Mouse (Mus musculus) central nervous system, embryonic 14 days (tissue): ENCODE results near the gene Olfr593. TPM values are rescaled to one million over a fixed set of nuclear protein-coding genes. Genes with fewer than 3 reads are reported as not detected.

ENCODE experiments used
- polyA plus RNA-seq: library from polyadenylated mRNA; depleted of rRNA; stranded (reverse); fragments of >200 nt; gene quantifications from 2 replicates; pipeline ENCODE4 v1.2.3, GENCODE M21; 2012; rRNA removed

The Olfr593 gene
- polyA plus RNA-seq: not detected in 2 replicates

DNA sequence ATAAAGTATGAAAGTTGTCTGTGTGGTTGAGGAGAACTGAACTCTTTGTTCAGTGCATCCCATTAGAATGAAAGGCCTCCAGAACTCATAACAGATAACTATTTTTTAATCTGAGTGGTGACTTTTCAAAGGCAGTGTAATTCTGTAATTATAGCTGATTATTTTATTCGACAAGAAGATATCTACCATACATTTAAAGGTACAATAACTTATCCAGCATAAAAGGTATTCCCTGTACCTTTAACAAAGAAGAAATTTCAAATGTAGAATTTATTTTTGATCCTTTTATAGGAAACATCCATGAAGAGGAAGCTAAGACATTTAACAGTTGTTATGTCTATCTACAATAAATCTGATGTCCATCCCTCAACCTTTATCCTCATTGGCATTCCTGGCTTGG, at the start of gene Olfr593:
Gene Olfr593, plus strand, starts transcription at position 301 of the 400 bp plus-strand sequence.

DNA sequence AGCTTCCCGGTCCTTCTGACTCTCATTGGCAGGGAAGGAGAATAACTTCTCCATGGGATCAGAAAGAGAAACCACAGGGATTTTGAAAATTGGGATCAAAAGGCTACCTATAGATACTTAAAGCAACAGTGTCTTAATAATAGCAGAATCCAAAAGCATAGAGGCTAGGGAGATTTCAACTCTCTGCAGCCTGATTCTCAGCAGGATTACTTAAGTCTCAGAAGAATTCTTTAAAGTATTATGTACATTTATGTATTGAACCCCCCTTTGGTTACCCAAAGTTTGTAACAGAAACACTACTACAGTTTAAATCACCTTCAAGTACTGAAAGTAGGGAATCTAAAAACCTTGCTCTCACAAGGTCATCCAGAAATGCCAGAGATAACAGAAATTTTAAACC, 33.4 kb upstream of the Olfr593 start, which contains the start of gene Olfr591:
Gene Olfr591, minus strand, starts transcription at position 101 of the 400 bp plus-strand sequence.

DNA sequence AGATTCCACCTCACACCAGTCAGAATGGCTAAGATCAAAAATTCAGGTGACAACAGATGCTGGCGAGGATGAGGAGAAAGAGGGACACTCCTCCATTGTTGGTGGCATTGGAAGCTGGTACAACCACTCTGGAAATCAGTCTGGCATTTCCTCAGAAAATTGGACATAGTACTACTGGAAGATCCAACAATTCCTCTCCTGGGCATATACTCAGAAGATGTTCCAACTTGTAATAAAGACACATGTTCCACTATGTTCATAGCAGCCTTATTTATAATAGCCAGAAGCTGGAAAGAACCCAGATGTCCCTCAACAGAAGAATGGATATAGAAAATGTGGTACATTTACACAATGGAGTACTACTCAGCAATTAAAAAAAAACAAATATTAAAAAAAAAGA, 27.2 kb upstream of the Olfr593 start, which contains the start of gene Olfr592:
Gene Olfr592, plus strand, starts transcription at position 301 of the 400 bp plus-strand sequence.

DNA sequence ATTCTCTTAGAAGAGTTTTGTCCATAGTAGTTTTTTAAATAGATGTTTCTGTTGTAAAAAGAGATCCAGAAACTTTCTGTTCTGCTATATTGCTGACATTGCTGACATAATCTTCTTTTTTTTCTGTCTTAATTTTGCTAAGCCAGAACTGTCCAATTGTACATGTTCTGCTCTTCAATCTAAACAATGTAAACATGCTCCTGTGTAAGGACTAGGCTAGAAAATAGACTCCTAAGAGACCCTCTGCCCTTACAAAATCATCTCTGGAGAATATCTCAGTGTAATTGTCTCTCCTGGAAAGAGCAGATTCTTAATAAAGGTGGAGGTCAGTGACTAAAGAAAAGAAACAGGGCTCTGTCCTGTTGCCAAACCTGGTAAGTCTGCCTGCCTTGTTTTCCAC, 5.0 kb downstream of the Olfr593 start, which contains the start of gene Olfr594:
Gene Olfr594, plus strand, starts transcription at position 301 of the 400 bp plus-strand sequence.

DNA sequence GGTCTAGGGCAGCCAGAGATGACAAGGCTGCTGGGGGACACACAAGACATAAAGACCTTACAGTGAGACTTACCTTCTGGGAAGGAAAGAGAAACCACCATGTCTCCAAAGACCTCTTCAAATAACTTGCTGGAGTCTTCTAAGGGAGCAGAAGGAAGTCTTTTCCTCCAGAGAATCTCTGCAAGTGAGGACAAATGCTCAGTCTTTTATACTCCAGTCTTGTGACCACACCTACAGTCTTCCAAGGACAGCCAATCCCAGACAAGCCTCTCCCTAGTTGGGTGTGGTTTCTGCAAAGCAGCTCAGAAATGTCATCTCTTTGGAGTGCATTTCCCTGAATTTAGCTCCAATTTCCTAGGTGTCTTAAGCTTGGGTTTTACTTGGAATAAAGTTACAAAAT, 40.7 kb downstream of the Olfr593 start, which contains the start of gene Usp17ld:
Gene Usp17ld, minus strand, starts transcription at position 101 of the 400 bp plus-strand sequence.

Other genes with a start within 250 kb of the Olfr593 start
- not detected in 2 replicates for gene Olfr576, start 249.2 kb upstream of the Olfr593 start, polyA plus RNA-seq
- not detected in 2 replicates for gene Olfr577, start 235.9 kb upstream of the Olfr593 start, polyA plus RNA-seq
- gene Olfr578, start 222.5 kb upstream of the Olfr593 start, polyA plus RNA-seq: not detected in 2 replicates
- gene Olfr582, start 173.8 kb upstream of the Olfr593 start, polyA plus RNA-seq: not detected in 2 replicates
- not detected in 2 replicates for gene Olfr583, start 160.6 kb upstream of the Olfr593 start, polyA plus RNA-seq
- not detected in 2 replicates for gene Olfr584, start 130.0 kb upstream of the Olfr593 start, polyA plus RNA-seq
- not detected in 2 replicates for gene Olfr585, start 114.1 kb upstream of the Olfr593 start, polyA plus RNA-seq
- gene Olfr586, start 86.2 kb upstream of the Olfr593 start, polyA plus RNA-seq: not detected in 2 replicates
- not detected in 2 replicates for gene Olfr588-ps1, start 71.0 kb upstream of the Olfr593 start, polyA plus RNA-seq
- not detected in 2 replicates for gene Olfr589, start 55.5 kb upstream of the Olfr593 start, polyA plus RNA-seq
- gene Olfr591, start 33.5 kb upstream of the Olfr593 start, polyA plus RNA-seq: not detected in 2 replicates
- not detected in 2 replicates for gene Olfr592, start 27.1 kb upstream of the Olfr593 start, polyA plus RNA-seq
- gene Olfr594, start 5.1 kb downstream of the Olfr593 start, polyA plus RNA-seq: not detected in 2 replicates
- not detected in 2 replicates for gene Usp17ld, start 40.6 kb downstream of the Olfr593 start, polyA plus RNA-seq
- gene Olfr596, start 93.8 kb downstream of the Olfr593 start, polyA plus RNA-seq: not detected in 2 replicates
- gene Olfr597, start 104.5 kb downstream of the Olfr593 start, polyA plus RNA-seq: not detected in 2 replicates
- gene Olfr598, start 111.7 kb downstream of the Olfr593 start, polyA plus RNA-seq: not detected in 2 replicates
- not detected in 2 replicates for gene Olfr599, start 124.1 kb downstream of the Olfr593 start, polyA plus RNA-seq
- gene Olfr600, start 137.8 kb downstream of the Olfr593 start, polyA plus RNA-seq: not detected in 2 replicates
- gene Olfr601, start 150.8 kb downstream of the Olfr593 start, polyA plus RNA-seq: not detected in 2 replicates
- gene Olfr603, start 174.3 kb downstream of the Olfr593 start, polyA plus RNA-seq: not detected in 2 replicates
- gene Usp17lc, start 203.2 kb downstream of the Olfr593 start, polyA plus RNA-seq: not detected in 2 replicates
- not detected in 2 replicates for gene Olfr605, start 233.6 kb downstream of the Olfr593 start, polyA plus RNA-seq
- not detected in 2 replicates for gene Olfr606, start 237.2 kb downstream of the Olfr593 start, polyA plus RNA-seq